Mouse (Mus musculus) brain, embryonic 14.5 days (tissue): ENCODE results near the gene Trim80.

Source experiments
- CTCF ChIP-seq: fragments of 200-500 bp; IDR thresholded peaks from 2 replicates; pipeline ENCODE4 v1.5.1; 2012; ENCODE audit warnings: inconsistent platforms, mild to moderate bottlenecking, moderate library complexity, borderline replicate concordance; ENCODE audit not compliant: insufficient read depth, insufficient read length; ENCODE audit errors: extremely low read depth
- POLR2A ChIP-seq: fragments of 200-500 bp; IDR thresholded peaks from 2 replicates; pipeline ENCODE4 v1.6.1; 2012; ENCODE audit warnings: mild to moderate bottlenecking, inconsistent platforms, borderline replicate concordance; ENCODE audit not compliant: poor library complexity, insufficient read depth, insufficient read length, severe bottlenecking; ENCODE audit errors: extremely low read depth

GRCm38 (mm10) chr11:115475758-115476237, 35.5 kb downstream of the Trim80 start:
- no peak for TF ChIP-seq CTCF
- TF ChIP-seq POLR2A = no peak
